Mouse (Mus musculus) adrenal gland, postnatal 14 days (tissue): ENCODE results near the gene Hspa8. TPM values are rescaled to one million over a fixed set of nuclear protein-coding genes. Genes with fewer than 3 reads are reported as not detected.
A peak's percentile ranks its signal among the peaks of the same experiment; 100 is the strongest.
"Not testable (repeated sequence)": the region's sequence is repeated elsewhere in the genome, so short reads cannot be mapped to it uniquely, and the experiment has no call there.

ENCODE experiments used
- DNase-seq: peaks from one replicate; pipeline ENCODE4 v3.0.0; 2021; ENCODE audit warnings: mixed read lengths
- total RNA-seq: library from RNA; stranded (reverse); gene quantifications from 2 replicates; pipeline ENCODE4 v1.2.3, GENCODE M21; 2021

Gene Hspa8
- total RNA-seq, 1 experiment from 2014 or later = 2,240 TPM

DNA sequence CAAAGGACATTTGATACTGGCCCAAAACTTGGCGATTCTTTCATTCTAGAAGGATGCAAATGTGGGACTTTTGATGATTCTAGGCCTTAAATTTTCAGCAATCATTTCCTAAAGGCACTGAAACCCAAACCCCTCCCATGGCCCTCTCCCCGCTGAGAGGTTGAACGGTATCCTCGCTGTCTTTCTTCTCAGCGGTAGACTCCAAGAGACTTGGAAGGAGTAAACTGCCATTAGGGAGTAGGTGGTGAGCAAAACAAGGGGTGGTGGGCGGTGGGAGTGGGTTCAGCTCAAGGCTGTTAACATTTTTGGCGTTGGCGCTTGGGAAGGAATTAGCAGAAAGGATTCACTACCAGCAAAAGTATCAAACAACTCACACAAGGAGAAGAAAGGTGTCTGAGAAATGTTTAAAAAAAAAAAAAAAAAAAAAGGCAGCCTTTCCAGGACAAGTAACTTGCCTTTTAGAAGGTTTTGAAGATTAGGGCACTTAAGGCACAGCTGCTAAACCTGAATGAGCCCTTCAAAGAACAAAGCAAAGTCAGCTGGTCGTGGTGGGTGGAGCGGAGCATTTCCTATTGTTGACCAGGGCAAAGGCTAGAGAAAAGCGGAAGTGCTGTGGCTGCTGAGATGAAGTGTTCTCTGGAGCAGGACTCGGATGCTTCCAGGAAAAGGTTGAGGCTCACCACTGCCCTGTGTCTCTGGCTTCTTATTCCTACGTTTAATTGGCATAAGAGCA, 17.0 kb upstream of the Hspa8 start:
- DNase-seq = peak; percentile 64

DNA sequence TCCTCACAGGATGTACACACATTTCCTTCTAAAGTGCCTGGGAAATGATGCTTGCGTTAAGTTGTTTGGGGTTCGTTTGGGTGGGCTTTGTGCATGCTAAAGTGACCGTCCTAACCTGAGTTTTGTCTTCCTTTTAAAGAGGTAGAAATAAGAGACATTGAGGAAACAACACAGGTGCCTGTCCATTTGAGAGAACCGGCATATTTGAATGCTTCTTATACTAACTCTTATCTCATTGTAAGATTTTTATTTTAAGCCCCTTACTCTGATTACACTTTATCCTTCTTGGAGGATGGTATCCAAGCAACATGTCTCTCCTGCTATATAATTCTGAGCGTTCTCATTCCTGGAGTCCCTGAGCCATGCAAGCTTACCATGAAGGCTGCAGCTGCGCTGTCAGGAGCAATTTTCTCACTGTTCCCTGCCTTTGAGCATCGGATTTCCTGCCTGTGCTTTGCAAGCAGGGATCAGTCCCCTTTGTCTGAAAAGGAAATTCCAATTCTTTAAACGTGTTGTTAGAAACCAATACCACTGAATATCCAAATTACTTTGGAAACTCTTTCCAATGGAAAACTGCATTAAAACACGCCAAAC, 16.3 kb upstream of the Hspa8 start:
- DNase-seq = no peak

DNA sequence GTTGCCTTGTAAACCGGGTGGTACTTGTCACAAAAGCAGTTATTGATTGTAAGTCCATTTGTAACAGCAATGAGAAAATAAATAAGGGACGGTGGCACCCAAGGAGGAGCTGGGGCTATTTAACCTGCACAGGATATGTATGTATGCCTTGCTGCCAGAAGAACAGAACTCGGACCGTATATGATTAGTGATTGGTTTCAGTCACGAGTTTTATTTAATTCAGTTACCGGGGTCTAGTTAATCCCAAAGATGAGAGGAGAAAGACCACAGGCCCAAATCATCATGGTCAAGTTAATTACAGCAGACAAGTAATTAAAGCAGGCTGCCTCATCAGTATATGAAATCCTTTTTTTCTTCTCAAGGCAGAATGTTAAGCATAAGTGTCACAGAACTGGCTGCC, 15.3 kb upstream of the Hspa8 start:
- DNase-seq = no peak

DNA sequence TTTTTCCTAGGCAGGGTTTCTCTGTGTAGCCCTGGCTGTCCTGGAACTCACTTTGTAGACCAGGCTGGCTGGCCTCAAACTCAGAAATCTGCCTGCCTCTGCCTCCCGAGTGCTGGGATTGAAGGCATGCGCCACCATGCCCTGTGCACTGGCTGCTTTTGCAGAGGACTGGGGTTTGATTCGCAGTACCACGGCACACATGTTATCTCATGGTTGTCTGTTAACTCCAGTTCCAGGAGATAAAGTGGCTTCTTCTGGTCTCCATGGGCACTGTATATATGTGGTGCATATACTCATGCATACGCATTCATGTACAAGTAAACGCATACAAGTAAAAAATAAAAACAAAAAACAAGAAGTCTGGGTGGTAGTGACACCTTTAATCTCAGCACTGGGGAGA, 14.0 kb upstream of the Hspa8 start:
- DNase-seq = not testable (repeated sequence)

- no peak for DNase-seq
Measured at GRCm38 (mm10) chr9:40791864-40792633, 8.7 kb upstream of the Hspa8 start.

DNA sequence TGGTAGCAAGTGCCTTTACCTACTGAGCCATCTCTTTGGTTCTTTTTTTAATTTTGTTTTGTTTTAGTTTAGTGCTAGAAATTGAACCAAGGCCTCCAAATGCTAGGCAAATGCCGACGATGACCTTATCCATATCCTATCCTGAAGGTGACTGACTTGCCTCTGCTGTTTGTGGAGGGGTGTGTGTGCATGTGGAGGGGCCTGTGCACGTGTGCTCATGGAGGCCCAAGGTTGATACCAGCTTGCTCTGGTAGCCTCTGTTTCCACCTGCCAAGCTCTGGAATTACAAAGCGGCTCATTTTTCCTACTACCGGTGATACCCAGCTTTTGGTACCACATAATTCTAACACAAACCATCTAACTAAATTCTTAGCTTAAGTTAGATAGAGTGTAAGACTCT, 7.2 kb upstream of the Hspa8 start:
- DNase-seq = no peak

- no peak for DNase-seq
Measured at GRCm38 (mm10) chr9:40794251-40794650, 6.5 kb upstream of the Hspa8 start.

- no peak for DNase-seq
Measured at GRCm38 (mm10) chr9:40794926-40795325, 5.9 kb upstream of the Hspa8 start.

DNA sequence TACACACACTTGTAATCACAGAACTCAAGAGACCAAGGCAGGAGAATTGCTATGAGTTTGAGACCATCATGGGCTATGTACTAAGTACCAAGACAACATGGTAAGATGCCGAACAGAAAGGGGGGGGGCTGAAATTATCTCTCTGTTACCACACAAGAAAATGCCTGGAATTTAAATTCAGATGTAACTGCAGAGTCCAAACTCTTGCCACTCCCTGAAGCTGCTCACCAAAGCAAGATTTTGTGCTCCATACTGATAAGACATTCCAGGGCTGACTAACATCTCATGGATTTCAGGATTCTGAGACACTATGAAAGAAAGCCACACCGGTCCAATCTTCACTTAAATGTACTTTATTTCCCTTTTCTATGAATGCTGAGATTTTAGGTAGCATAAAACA, 5.2 kb upstream of the Hspa8 start:
- DNase-seq = no peak

DNA sequence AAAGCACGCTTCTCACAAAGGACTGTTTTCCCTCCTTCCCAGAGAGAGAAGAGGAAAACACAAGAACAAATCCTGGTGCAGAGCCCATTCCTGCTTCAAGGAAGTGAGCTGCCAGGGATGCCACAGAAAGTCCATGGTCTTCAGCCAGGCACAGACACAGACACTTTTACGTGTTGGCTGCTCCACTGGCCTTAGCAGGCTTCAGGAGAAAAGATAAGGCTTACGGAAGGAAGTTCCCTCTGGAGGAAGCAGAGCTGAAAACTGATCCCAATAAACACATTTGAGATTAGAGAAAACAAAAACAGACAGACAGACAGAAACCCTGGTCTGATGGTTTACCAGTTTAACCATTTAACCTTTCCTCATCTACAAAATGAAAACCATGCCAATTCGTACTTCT, 4.7 kb upstream of the Hspa8 start:
- no peak for DNase-seq

GRCm38 (mm10) chr9:40798247-40798960, 2.4 kb upstream of the Hspa8 start:
- no peak for DNase-seq

GRCm38 (mm10) chr9:40799112-40799511, 1.7 kb upstream of the Hspa8 start:
- no peak for DNase-seq

GRCm38 (mm10) chr9:40799837-40800501, 815 bp upstream of the Hspa8 start:
- DNase-seq = peak; percentile 93

DNA sequence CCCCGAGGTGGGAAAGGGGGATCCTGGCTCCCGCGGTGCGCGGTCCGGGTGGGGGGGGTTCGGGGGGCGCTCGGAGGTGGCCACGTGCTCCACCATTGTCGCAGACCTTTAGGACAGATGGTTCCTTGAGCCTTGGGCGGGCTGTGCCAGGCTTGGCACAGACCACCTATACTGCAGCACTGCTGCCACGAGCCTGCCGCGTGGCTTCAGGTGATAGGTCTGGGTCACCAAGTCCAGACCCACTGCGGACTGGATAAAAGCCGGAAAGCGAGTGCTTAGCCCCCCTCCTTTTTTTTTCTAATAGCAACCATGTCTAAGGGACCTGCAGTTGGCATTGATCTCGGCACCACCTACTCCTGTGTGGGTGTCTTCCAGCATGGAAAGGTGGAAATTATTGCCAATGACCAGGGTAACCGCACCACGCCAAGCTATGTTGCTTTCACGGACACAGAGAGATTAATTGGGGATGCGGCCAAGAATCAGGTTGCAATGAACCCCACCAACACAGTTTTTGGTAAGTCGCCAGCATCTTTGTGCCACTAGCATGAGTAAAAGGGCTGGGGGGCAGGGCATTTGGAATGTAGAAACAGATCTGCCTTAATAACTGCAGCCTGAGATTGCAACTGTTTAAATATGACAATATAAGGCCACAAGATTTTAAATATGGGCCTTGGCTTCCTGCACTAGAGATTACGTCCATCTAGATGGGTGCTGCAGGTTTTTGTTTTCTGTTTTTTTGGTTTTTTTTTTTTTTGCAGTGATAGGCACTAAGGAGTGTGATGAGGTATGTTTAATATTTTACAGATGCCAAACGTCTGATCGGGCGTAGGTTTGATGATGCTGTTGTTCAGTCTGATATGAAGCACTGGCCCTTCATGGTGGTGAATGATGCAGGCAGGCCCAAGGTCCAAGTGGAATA, 1.1 kb downstream of the Hspa8 start:
- peak; percentile 68 for DNase-seq

GRCm38 (mm10) chr9:40802533-40802875, 1.7 kb downstream of the Hspa8 start:
- not testable (repeated sequence) for DNase-seq

- not testable (repeated sequence) for DNase-seq
Measured at GRCm38 (mm10) chr9:40804576-40804975, 3.8 kb downstream of the Hspa8 start.

GRCm38 (mm10) chr9:40805263-40805662, 4.5 kb downstream of the Hspa8 start:
- DNase-seq = peak; percentile 88

GRCm38 (mm10) chr9:40806440-40807288, 5.9 kb downstream of the Hspa8 start:
- DNase-seq = peak; percentile 54

GRCm38 (mm10) chr9:40807289-40807920, 6.6 kb downstream of the Hspa8 start:
- DNase-seq = no peak
